Mouse (Mus musculus): ENCODE data around the gene Dnm2.

Gene Dnm2

GRCm38 (mm10) chr9:21460400-21460940, 35.8 kb downstream of the Dnm2 start:
- WGBS: 96% methylated on average over 3 of the region's 3 CpGs

- 19% methylated on average over 5 of the region's 5 CpGs for WGBS
Measured at GRCm38 (mm10) chr9:21463138-21463590, 38.5 kb downstream of the Dnm2 start.

- WGBS: 59% methylated on average over 3 of the region's 3 CpGs
Measured at GRCm38 (mm10) chr9:21463766-21464564, 39.3 kb downstream of the Dnm2 start.

GRCm38 (mm10) chr9:21464565-21464928, 39.8 kb downstream of the Dnm2 start:
- 91% methylated on average over 7 of the region's 7 CpGs for WGBS

GRCm38 (mm10) chr9:21469032-21470024, 44.6 kb downstream of the Dnm2 start:
- WGBS: 82% methylated on average over 20 of the region's 20 CpGs

- 58% methylated on average over 4 of the region's 4 CpGs for WGBS
Measured at GRCm38 (mm10) chr9:21472913-21473312, 48.2 kb downstream of the Dnm2 start.

- WGBS: 96% methylated on average over 6 of the region's 6 CpGs
Measured at GRCm38 (mm10) chr9:21477707-21478106, 53.0 kb downstream of the Dnm2 start.

GRCm38 (mm10) chr9:21484065-21484464, 59.4 kb downstream of the Dnm2 start:
- 71% methylated on average over 4 of the region's 4 CpGs for WGBS

- 67% methylated on average over 1 of the region's 2 CpGs for WGBS
Measured at GRCm38 (mm10) chr9:21488246-21488645, 63.5 kb downstream of the Dnm2 start.

GRCm38 (mm10) chr9:21490696-21491095, 66.0 kb downstream of the Dnm2 start:
- WGBS: 92% methylated on average over 9 of the region's 9 CpGs

- WGBS: 68% methylated on average over 2 of the region's 2 CpGs
Measured at GRCm38 (mm10) chr9:21493907-21494306, 69.2 kb downstream of the Dnm2 start.

- WGBS: 49% methylated on average over 9 of the region's 9 CpGs
Measured at GRCm38 (mm10) chr9:21494726-21495125, 70.0 kb downstream of the Dnm2 start.

- WGBS: 74% methylated on average over 19 of the region's 19 CpGs
Measured at GRCm38 (mm10) chr9:21496308-21497049, 71.8 kb downstream of the Dnm2 start.

GRCm38 (mm10) chr9:21497050-21497542, 72.4 kb downstream of the Dnm2 start:
- WGBS: 66% methylated on average over 16 of the region's 16 CpGs

- WGBS: 77% methylated on average over 2 of the region's 2 CpGs
Measured at GRCm38 (mm10) chr9:21497664-21498063, 73.0 kb downstream of the Dnm2 start.

- whole genome bisulfite sequencing: 83% methylated on average over 12 of the region's 12 CpGs
Measured at GRCm38 (mm10) chr9:21498284-21498902, 73.7 kb downstream of the Dnm2 start.

GRCm38 (mm10) chr9:21503352-21503751, 78.6 kb downstream of the Dnm2 start:
- 96% methylated on average over 8 of the region's 8 CpGs for WGBS

- 79% methylated on average over 15 of the region's 15 CpGs for WGBS
Measured at GRCm38 (mm10) chr9:21507753-21508430, 83.2 kb downstream of the Dnm2 start.

- WGBS: 63% methylated on average over 7 of the region's 7 CpGs
Measured at GRCm38 (mm10) chr9:21508871-21509404, 84.2 kb downstream of the Dnm2 start.
